Mouse (Mus musculus) thymus, adult 2 months (tissue): Measurements from ENCODE around the gene Nisch. TPM values are rescaled to one million over a fixed set of nuclear protein-coding genes. Genes with fewer than 3 reads are reported as not detected.

Experiments
- DNase-seq: peaks from one replicate; pipeline ENCODE4 v3.0.0; 2021
- H3K27ac ChIP-seq: fragments of 200-500 bp; 2 replicates; pipeline ENCODE4 v1.5.1; 2012; ENCODE audit warnings: low read length, control low read depth; ENCODE audit not compliant: control insufficient read depth, insufficient read depth
- H3K27me3 ChIP-seq: fragments of 200-500 bp; 2 replicates; pipeline ENCODE4 v1.6.1; 2012; ENCODE audit warnings: mild to moderate bottlenecking, low read length, moderate library complexity, mixed read lengths; ENCODE audit not compliant: control insufficient read depth, insufficient read depth
- H3K36me3 ChIP-seq: fragments of 200-500 bp; 2 replicates; pipeline ENCODE4 v1.6.1; 2012; ENCODE audit warnings: mild to moderate bottlenecking, low read length, moderate library complexity; ENCODE audit not compliant: control insufficient read depth, insufficient read depth
- H3K4me1 ChIP-seq: fragments of 200-500 bp; replicated peaks from 2 replicates; pipeline ENCODE4 v1.6.1; 2012; ENCODE audit warnings: low read length; ENCODE audit not compliant: control insufficient read depth, insufficient read depth
- H3K4me3 ChIP-seq: fragments of 200-500 bp; 2 replicates; pipeline ENCODE4 v1.5.1; 2012; ENCODE audit warnings: mild to moderate bottlenecking, low read length, control low read depth, moderate library complexity; ENCODE audit not compliant: control insufficient read depth, insufficient read depth
- CTCF ChIP-seq: fragments of 200-500 bp; IDR thresholded peaks from 2 replicates; pipeline ENCODE4 v1.5.1; 2012; ENCODE audit warnings: mild to moderate bottlenecking, control low read depth, low read length, moderate library complexity, borderline replicate concordance; ENCODE audit not compliant: control insufficient read depth, poor library complexity, insufficient read depth; ENCODE audit errors: extremely low read depth
- POLR2A ChIP-seq: fragments of 200-500 bp; IDR thresholded peaks from 2 replicates; pipeline ENCODE4 v1.6.1; 2012; ENCODE audit warnings: mild to moderate bottlenecking, low read length, control low read depth, moderate library complexity; ENCODE audit not compliant: control insufficient read depth, poor library complexity, insufficient read depth; ENCODE audit errors: extremely low read depth
- WGBS: fragments of 180-500 bp; shearing (Covaris S2); methylation state at CpG from one replicate; pipeline ENCODE4 v1.1.7; 2018; 5-methylcytosine and 5-hydroxymethylcytosine counted together
- polyA plus RNA-seq: library from polyadenylated mRNA; depleted of rRNA; stranded (reverse); fragments of >200 nt; gene quantifications from 2 replicates; pipeline ENCODE4 v1.2.3, GENCODE M21; 2012

Nisch gene
- polyA plus RNA-seq, 1 experiment = 569 TPM

GRCm38 (mm10) chr14:31250222-31251083 lies 33.7 kb upstream of the Nisch start:
- Histone ChIP-seq H3K4me1 (peaks cover 8% of the 10 kb centered on the region), H3K4me3 (peak overlapping the region; percentile 56), H3K27ac (peak overlapping the region; percentile 32), H3K36me3 (peaks cover 22% of the 10 kb centered on the region), H3K27me3 (no peaks in the 10 kb centered on the region)
- 12% methylated on average over 38 of the region's 38 CpGs for WGBS
- no peak for DNase-seq
- TF ChIP-seq CTCF (no peak), POLR2A (no peak)

DNA sequence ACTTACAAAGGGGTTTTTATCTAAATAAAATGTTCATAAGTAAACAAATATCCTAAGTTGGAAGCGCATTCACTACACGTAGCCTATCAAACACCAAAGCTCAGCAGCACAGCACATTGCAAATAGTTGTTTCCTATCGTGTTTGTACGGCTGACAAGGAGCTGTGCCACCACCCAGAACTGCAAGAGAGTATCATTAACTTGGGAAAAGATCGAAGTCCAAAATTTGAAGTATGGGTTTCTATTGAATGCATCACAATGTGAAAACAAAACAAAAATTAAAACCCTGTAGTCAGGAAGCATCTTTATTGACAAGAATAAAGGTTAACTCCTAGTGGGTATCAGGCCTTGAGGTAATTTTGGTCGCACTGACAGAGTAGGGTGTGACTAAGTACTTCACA lies 31.6 kb upstream of the Nisch start:
- 95% methylated on average over 6 of the region's 6 CpGs for WGBS
- H3K27me3 ChIP-seq = no peaks in the 10 kb centered on the region
- H3K36me3 ChIP-seq = 0 out of 2 replicates have a peak, but pooled peaks cover 2% of the 10 kb centered on the region
- H3K4me3 ChIP-seq = no peak overlapping the region
- H3K27ac ChIP-seq = no peak overlapping the region
- TF ChIP-seq POLR2A (no peak), CTCF (no peak)
- DNase-seq = no peak
- peaks cover 8% of the 10 kb centered on the region for H3K4me1 ChIP-seq

DNA sequence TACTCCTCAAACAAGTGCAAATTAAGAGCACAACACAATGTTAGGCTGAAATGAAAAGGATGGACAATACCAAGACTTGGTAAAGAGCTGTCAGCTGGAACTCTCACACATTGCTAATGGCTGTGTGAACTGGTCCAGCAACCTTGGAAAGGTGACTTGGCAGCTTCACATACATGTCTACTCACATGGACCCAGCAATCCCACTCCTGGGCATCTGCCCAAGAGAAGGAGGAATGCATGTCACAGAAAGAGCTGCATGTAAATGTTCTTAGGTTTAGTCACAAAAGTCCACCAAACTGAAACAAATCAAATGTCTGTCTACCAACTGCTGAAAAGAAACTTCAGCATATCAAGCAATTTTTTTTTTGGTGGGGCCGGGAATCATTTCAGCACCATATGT lies 29.2 kb upstream of the Nisch start:
- Histone ChIP-seq H3K27me3 (no peaks in the 10 kb centered on the region), H3K36me3 (no peaks in the 10 kb centered on the region), H3K4me3 (no peak overlapping the region), H3K27ac (no peak overlapping the region), H3K4me1 (0 out of 2 replicates have a peak, but pooled peaks cover 2% of the 10 kb centered on the region)
- no peak for DNase-seq
- TF ChIP-seq CTCF (no peak), POLR2A (no peak)
- WGBS = 87% methylated on average over 1 of the region's 1 CpGs

- no peak for TF ChIP-seq CTCF
- no peaks in the 10 kb centered on the region for H3K27me3 ChIP-seq
- WGBS = 45% methylated on average over 1 of the region's 1 CpGs
- no peaks in the 10 kb centered on the region for H3K4me1 ChIP-seq
- DNase-seq = no peak
- no peak overlapping the region for H3K4me3 ChIP-seq
- no peaks in the 10 kb centered on the region for H3K36me3 ChIP-seq
- no peak overlapping the region for H3K27ac ChIP-seq
These were observed 28.0 kb upstream of the Nisch start for GRCm38 (mm10) chr14:31244777-31245176.

GRCm38 (mm10) chr14:31240528-31240927 lies 23.8 kb upstream of the Nisch start:
- Histone ChIP-seq H3K27me3 (no peaks in the 10 kb centered on the region), H3K4me3 (no peak overlapping the region), H3K27ac (no peak overlapping the region), H3K4me1 (no peaks in the 10 kb centered on the region), H3K36me3 (no peaks in the 10 kb centered on the region)
- WGBS = 85% methylated on average over 3 of the region's 3 CpGs
- DNase-seq = no peak
- TF ChIP-seq CTCF (no peak), POLR2A (no peak)

DNA sequence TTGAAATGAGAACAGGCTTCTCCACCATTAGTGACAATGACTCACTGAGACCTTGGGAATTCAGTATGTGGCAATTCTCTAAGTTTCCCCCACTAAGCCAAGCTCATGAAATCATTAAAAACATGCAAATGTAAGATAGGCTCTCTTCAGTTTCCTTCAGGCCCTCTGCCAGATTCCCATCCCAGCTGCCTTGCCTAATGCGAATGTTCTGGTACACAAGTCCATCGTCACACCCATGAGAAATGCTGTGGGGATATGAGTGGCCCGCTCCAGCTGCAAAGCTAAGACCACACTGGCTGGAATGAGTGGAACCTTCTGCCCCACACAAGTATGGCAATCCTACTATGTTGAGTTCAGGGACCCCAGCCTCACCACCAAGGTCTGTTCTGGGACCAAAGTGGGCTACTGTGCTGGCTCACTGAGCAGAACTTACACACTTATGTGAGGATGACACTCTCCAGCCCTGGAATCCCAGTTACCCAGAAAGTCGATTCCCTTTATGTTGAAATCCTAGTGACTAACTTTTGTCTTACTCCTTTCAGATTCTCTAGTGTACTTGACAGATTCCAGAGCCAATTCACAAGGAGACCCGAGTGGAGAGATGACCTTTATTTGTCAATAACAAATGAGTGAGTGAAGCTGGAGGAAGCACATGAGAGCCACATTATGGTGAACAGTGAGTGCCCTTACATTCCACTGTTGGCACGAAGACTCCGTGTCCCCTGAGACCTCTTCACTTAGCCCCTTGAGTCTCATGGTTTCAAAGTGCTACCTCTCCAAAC lies 20.5 kb upstream of the Nisch start:
- Histone ChIP-seq H3K36me3 (no peaks in the 10 kb centered on the region), H3K27ac (no peak overlapping the region), H3K27me3 (no peaks in the 10 kb centered on the region), H3K4me3 (no peak overlapping the region), H3K4me1 (0 out of 2 replicates have a peak, but pooled peaks cover 3% of the 10 kb centered on the region)
- WGBS = 95% methylated on average over 7 of the region's 7 CpGs
- no peak for DNase-seq
- TF ChIP-seq CTCF (no peak), POLR2A (no peak)
